Mouse (Mus musculus) ovary, postnatal 10 days (tissue): Measurements from ENCODE around the gene Mroh3.

ENCODE experiments used
- DNase-seq: peaks from one replicate; pipeline ENCODE4 v3.0.0; 2022; ENCODE audit warnings: low spot score

Gene Mroh3

DNA sequence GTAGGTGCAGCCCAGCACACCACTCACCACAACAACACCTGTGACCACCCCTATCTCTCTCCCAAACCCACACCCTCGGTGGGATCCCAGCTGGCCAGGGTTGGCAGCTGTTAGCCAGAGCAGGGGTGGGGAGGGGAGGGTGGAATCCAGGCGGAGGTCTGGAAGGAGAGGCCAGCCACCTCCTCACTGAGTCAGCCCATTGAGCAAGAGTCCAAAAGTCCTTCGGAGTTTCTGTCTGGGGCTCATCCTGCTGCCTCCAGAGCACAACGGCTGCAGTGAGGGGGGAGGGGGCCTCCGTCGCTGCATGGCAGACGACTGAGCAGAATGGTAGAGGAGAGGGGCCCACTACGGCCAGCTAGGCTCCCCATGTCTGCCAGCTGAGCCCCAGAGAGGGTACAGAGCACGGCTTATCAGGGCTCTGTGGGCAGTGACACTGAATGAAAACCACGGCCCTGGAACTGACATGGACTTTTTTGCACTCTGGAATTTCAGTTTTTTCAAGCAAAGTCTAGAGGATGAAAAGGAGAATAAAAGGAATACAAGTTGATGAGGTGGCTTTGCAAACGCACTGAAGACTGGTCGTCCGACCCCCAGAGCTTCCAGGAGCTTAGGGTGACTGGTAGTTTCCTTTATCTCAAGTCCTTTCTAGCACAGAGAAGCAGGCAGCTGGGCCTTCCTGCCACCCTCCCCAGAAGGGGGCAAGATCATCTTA lies 15.9 kb upstream of the Mroh3 start:
- DNase-seq = no peak

DNA sequence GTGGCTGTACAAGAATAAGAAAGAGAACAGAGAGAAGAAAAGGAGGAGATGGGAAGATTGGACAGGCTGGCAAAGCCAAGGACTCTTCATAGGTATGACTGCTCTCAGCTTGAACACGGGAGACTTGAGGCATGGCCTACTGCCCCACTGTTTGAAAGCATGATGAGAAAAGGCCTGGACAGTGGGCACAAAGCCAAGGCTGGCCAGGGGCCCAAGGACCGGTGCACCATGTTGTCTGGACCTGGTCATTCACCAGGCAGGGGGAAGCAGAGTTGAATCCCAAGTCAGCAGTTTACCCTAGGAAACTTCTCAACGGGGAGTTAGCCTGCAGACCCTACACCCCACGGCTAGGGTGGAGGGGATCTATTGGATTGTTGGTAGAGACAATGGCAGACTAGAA lies 15.2 kb upstream of the Mroh3 start:
- DNase-seq = no peak

DNA sequence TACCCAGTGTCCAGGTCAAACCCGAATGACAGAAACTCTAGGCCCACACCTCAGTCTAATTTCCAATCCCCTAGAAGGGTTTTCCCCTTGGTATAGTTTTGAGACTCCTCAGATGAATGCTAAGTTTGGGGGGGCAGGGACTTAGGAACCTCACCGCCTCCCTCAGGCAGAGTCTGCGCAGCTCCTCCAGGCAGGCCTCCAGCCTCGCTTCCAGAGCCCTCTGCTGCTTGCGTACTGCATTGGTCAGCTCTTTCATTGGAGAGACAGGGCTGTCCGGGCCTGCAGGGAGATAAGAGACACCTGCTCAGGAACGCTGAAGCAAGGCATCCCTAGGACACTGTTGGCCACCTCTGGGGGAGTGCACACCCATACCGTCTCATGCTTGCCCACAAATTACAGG lies 14.0 kb upstream of the Mroh3 start:
- no peak for DNase-seq

DNA sequence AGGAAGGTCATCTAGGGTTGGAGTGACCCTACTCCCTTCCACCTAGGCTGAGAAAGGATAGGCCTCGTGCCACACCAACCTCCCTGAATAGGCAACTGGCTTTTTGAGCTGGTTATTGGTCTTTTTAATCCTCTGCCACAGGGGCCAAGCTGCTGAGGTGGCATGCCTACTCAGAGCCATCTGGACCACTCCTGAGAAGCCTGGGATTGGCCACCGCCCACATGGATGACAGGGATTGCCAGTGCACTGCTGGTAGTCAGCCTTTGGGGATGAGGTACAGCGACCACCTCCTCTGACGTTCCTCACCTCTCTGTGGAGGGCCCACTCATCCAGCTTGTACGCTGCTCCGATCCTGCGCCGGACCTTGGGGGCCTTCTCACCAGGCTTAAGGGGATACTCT lies 13.2 kb upstream of the Mroh3 start:
- DNase-seq = no peak

DNA sequence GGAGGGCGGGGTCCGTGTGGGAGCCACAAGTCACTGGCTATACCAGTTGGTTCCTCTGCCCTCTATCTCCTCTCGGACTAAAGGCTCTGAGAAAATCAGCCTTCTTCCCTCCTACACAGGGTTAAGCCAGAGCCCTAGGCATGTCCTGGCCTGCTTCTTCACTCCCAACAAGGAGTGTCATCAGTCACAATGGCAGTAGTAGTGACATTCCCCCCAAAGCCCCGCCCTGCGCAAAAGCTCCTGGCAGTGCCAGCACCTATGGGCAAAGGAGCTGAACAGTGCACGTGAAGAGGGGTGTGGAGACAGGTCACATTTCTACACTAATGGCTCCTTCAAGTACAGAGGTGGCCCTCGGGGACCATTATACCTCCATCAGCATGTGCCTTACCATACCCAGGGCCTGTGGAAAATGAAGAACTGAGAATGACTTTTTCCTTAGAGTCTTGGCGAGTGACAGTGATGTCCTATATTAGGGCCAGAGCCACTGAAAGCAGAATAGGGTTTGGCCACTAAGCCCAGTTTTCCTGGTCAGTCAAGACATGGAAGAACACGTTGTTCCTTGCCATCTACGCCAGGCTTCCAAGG lies 11.2 kb upstream of the Mroh3 start:
- no peak for DNase-seq

DNA sequence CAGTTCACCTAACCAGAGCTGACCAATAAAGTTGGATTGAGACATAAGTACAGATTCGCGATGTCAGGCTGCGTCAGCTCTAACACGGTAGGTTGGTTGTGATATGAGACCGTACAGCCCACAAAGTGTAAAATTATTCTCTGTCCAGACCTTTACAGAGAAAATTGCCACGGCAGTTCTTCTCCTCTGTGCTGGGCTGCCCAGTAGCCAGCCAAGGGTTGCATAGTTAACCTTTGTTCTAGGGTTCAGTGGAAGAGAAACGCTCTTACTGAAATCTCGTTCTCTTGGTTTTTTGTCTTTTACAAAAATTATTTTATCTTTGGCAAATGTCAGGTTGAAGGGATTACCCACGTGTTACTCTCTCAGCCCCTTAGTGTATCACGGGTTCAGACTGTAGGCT lies 9.8 kb upstream of the Mroh3 start:
- DNase-seq = no peak

DNA sequence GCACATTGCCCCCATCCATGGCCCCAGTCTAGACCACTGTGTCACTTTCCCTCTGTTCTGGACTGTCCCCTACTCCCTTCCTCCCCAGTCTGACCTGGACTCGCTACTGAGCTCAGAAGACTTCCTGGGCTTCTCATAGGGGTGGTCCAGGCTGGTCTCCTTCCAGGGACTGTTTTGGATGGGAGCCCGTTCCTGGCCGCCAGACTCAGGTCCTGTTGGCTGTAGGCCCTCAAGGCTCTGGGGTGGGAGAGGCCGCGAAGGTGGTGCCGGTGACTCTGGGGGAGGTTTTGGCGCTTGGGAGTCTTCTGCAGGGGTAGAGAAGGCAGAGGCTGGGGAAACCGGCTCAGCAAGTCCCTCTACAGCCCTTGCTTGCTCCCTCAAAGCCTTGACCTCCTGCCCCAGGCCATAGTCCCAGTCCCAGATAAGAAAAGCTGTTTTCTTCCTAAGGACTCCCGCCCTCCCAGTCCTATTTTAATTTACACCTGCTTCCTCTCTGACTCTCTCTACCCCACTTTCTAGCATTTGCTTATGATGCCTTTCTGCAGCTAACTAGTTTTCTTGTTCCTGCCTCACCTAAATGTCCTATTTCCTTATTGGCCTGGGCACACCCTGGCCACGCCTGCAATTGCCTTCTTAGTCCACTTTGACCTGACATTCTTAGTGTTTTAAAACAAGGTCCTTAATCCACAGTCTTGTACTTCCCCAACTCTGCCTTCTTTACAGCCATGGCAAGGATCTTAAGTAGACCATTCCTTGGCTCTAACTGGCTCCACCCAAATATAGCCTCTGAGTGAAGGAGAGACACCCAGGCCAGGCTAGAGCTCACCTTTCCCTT lies 7.6 kb upstream of the Mroh3 start:
- DNase-seq = no peak

DNA sequence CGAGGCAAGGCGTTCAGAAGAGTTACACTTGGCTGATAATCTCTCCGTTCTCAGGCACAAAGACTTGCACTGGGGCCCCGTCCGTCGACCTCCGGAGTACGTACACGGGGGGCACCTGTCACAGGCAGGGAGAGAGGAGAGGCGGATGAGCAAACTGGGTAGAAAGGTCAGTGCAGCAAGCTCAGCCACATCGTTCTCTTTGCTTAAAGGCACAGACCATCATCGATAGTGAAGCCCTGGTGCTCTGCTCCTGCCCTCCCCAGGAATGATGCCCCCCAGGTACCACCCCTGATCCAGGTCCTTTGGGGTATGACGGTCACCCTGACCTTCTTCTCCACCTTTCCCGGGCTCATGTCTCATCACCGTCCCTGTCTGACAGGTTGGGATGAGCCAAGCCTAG lies 1.7 kb upstream of the Mroh3 start:
- no peak for DNase-seq

DNA sequence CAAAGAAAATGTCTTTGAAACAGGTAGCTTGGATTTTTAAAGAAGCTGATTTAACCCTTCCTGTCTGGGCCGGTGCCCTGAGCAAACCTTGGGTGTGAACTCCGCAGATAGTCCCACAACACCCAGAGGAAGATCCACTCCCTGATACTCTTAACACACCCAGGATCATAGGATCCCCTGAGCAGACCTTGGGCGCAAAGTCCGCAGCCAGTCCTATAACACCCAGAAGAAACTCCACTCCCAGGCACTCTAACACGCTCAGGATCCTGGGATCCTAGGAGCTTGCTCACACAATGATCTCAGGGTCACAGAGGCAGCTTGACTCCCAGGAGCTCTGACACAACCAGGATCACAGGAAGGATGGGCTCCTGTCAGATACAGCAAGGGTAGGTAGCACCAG lies 22.6 kb downstream of the Mroh3 start:
- DNase-seq = no peak

DNA sequence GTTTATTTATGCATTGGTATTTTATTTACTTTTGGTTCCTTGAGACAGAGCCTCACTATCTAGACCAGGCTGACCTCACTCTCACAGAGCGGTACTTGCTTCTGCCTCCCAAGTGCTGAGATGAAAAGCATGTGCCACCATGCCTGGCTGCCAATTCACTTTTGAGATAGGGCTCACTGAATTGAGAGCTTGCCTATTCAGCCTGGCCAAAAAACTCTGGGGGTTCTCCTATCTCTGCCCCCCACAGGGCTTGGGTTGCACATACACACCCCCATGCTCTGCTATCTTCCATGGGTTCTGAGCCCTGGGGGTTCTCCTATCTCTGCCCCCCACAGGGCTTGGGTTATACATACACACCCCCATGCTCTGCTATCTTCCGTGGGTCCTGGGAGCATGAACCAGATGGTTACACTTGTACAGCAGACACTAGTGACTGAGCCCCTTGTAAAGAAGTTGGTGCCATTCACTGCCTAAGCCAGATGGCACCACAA lies 33.1 kb downstream of the Mroh3 start:
- DNase-seq = no peak

DNA sequence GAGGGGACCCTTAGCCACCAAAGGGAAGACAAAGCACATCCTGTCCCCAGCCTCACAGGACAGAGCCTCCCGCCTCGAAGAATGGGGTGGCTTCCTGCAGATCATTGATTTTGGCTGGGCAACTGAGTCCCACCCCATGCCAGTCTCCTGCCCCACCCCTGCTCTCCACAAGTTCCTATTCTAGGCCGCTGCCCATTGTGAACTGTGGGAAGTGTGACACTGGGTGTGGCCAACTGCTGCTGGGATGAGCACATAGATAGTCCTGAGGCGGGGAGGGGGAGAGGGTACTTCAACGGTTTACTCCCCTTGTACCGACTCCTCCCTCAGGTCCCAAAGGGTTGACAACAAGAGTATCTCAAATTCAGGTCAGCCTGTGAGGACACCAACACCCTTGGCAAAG lies 33.9 kb downstream of the Mroh3 start:
- no peak for DNase-seq

DNA sequence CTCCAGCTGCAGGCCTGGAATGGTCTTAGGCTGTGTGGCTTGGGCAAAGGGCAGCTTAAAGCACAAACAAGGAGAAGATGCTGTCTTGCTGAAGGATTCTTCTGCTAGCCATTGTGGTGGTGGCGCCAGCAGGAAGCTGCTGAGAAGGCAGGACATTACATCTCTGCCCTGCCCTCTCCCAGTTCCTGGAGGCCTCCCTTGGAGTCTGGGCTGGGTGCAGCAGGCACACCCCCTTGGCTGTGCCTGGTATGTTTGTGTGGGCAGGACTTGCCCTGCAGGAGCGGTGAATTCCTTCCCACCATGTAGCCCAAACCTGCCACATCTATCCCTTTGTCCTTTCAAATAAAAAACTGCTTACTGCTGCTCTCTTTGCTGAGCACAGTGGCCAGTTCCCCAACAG lies 35.5 kb downstream of the Mroh3 start:
- no peak for DNase-seq

DNA sequence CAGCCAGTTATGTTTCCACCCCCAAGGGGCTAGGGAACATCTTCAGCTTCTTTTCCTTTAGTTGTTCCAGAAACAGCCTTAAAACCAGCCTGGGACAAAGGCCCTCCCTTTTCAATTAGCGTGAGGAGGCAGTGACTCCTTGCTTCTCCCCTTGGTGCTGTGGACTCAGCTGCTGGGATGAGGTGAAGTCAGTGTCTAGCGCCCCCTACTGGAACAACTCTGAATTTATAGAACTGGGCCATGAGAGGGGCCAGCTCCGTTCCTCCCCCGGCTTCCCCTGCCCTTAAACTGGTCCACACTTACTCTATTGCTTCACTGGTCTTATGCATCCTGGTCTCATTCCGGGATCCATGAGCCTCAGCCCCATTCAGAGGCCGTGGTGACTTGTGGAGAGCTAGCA lies 37.4 kb downstream of the Mroh3 start:
- DNase-seq = no peak

DNA sequence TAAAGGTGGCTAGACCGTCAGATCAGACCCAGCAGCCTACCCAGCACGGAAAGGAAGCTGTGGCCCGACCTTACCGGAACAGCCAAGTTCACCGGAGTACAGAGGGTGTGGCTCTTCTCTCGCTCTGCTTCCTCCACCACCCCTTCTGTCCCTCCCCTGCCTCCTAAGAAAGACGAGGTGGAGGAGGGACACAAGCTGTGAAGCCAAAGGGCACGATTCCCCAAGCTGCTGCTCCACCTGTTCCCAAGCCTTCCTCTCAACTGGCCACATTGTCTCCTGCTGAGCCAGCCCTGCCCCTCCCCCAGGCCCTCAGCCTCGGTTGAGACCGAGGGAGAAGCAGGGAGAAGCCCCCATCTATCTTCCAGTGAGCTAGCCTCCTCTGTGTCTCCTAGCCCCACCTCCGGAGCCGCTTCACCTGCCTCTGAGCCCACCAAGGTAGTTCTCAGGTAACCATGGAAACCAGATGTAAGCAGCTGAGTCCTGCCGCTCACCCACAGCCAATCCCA lies 38.5 kb downstream of the Mroh3 start:
- no peak for DNase-seq

DNA sequence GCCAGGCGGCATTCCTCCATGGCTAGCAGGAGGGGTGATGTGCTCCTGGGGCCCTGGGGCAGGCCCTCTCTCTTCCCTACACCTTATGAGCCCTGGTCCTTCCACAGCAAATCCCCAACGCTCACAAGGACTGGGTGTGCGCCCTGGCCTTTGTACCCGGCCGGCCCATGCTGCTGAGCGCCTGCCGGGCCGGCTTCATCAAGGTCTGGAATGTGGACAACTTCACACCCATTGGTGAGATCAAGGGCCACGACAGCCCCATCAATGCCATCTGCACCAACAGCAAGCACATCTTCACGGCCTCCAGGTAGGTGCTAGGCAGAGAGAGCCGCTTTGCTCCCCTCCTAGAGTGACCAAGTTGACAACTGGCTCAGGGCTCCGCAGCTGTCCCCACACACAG lies 39.9 kb downstream of the Mroh3 start:
- DNase-seq = no peak

DNA sequence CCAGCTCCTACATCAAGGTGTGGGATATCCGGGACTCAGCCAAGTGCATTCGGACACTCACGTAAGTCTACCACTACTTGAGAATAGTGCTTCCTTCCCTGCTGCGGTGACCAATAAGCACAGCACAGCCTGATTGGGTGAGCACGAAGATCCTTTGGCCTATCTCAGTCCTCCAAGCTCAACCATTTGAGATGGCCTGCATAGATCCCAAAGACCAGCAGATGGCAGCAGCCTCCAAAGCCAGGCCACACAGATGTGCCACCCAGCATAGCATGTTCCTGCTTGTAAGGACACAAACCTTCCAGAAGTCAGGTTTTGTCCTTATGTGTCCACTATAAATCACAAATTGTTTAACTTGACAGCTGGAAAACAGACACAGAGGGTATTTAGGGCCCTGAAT lies 42.5 kb downstream of the Mroh3 start:
- DNase-seq = peak; percentile 21

DNA sequence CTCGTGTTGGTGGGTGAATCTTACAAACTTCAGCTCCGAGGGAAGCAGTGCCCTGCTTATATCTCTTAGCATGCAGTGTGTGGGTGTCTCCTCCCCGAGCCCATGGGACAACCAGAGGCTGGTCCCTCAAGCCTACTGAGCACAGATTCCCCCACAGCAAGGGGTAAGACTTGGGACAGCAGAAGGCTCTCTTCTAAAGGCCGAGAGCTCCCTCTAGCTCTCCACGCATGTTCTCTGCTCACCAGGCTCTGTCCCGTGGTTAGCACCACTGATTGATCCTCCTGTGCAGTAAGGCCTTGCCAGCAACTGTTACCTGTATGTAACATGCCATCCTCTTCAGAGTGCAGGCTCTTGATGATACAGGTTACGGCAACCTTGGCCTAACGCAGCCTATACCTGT lies 45.0 kb downstream of the Mroh3 start:
- no peak for DNase-seq

DNA sequence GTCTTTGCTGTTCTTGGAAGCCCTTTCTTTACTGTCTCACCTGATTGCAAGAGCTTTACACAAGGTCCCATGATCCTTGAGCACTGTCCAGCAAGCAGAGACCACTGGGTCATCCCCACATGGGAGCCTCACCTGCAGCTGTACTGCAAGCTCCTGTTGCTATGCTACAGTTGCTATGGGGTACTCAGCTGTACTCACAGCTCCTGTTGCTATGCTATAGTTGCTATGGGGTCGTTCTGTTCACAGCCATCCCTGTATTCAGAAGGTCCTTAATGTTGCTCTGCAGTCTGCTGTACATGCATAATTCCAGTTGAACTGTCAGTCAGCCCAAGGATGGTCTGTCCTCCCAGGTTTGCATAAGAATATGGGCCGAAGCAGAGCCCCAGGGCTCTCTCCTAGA lies 47.2 kb downstream of the Mroh3 start:
- DNase-seq = no peak

DNA sequence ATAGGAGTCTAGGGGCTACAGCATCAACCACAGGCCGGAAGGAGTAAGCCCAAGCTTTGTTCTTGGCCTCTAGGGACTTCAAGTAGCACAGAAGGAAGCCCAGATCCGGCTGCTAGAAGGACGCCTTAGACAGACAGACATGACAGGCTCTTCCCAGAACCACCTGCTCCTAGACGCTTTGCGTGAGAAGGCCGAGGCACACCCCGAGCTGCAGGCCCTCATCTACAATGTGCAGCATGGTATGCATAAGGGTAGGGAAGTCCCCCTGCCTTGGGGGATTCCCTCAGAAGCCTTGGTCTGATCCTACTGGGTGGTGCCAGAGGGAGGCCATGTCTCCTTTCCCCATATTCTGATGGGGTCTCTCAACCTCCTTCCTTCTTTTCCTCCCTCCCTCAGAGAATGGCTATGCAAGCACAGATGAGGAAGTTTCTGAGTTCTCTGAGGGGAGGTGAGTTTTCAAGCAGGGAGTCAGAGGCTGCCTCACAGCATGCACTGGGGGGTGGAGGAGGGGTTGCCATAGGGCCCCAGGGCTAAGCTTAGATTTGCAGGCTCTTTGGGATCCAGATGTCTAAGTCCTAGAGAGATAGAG lies 51.2 kb downstream of the Mroh3 start:
- no peak for DNase-seq

DNA sequence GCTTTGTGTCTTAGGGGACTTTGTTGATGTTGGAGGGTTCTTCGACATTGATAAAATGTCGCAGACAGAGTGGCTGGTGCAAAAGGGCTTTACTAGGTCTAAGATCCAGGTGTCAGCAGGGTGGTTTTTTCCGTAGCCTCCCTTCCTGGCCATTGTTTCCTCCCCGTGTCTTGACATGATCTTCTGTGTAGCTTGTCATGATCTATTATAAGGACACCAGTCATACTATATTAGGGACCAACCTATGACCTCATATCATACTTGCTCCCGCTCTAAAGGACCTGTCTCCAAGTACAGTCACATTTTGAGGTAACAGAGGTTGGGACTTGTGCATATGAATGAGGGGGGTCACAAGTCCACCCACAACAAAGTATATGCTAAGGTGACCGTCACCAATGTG lies 51.7 kb downstream of the Mroh3 start:
- DNase-seq = no peak

DNA sequence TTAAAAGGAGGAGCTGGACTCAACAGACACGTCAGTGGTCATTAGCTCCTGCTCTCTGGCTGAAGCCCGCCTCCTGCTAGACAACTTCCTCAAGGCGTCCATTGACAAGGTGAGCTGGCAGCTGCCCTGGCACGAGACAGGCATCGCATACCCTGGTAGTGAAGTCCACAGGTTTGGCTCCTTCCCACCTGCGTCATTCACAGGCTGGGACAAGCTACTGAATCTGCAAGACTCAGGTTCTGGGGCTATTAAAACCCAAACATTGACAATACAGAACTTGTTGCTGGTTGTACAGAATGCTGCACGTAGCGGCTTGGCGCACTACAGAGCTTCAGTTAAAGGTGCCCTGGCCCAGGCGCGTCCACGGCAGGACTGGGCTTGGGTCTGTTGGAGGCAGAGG lies 52.3 kb downstream of the Mroh3 start:
- no peak for DNase-seq

DNA sequence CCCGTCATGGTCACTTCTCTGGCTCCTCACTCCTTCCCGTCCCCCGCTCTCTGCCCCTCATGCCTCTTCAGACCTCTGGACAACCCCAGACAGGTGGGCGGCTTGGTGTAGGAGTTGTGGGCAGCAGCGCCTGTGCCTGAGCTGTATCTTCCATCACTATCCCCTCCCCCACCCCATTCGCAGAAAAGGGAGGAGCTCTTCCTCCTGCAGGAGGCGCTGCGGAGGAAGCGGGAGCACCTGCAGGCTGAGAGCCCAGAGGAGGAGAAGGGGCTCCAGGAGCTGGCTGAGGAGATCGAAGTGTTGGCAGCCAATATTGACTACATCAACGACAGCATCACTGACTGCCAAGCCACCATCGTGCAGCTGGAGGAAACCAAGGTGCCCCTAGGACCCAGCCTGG lies 52.8 kb downstream of the Mroh3 start:
- DNase-seq = no peak

DNA sequence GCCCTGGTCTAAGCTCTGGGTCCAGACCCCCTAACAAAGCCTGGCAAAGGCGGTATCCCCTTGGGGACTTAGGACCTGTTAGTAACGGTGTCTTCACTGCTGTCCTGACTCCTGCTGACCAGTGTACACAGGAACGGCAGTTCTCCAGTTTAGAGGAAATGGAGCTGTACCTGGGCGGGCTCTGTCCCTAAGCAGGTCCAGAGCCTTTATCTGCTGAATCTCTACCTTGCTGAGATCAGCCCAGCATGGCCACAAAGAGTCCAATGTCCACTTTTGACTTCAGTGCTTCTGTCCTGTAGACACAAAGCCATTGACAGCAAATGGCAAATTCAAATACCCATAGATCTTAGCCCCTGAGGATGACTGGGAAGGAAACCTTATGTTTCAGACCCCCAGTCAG lies 55.7 kb downstream of the Mroh3 start:
- DNase-seq = no peak
